Mouse (Mus musculus) myocyte (in vitro differentiated cells): ENCODE measurements around the gene Slc51a.

Experiments
- CEBPB ChIP-seq: IDR thresholded peaks from 2 replicates; pipeline ENCODE4 v1.6.1; 2011; ENCODE audit warnings: mild to moderate bottlenecking, moderate library complexity; ENCODE audit not compliant: poor library complexity, insufficient read depth, severe bottlenecking
- E2F4 ChIP-seq: IDR thresholded peaks from one replicate; pipeline ENCODE4 v1.6.1; 2011; ENCODE audit warnings: mild to moderate bottlenecking, control low read depth, moderate library complexity; ENCODE audit not compliant: insufficient read depth
- MAX ChIP-seq: IDR thresholded peaks from one replicate; pipeline ENCODE4 v1.6.1; 2011; ENCODE audit warnings: low read depth, mild to moderate bottlenecking, control low read depth
- MYOD1 ChIP-seq, 3 experiments: IDR thresholded peaks; one replicate each; pipeline ENCODE4 v1.6.1; 2011; ENCODE audit warnings: control low read depth in 2 of 3, low read depth in 2 of 3, mild to moderate bottlenecking in 2 of 3, moderate library complexity in 1 of 3; ENCODE audit not compliant: insufficient read length in 2 of 3, control insufficient read depth in 1 of 3
- MYOG ChIP-seq, 3 experiments: IDR thresholded peaks; one replicate each; pipeline ENCODE4 v1.6.1; 2011; ENCODE audit warnings: control low read depth in 2 of 3, low read depth in 2 of 3, mild to moderate bottlenecking in 2 of 3; ENCODE audit not compliant: insufficient read length in 2 of 3, control insufficient read depth in 1 of 3, insufficient read depth in 1 of 3
- POLR2A ChIP-seq: IDR thresholded peaks from one replicate; pipeline ENCODE4 v1.6.1; 2011; ENCODE audit warnings: low read depth, mild to moderate bottlenecking, control low read depth, moderate library complexity; ENCODE audit not compliant: insufficient read length
- POLR2AphosphoS2 ChIP-seq: IDR thresholded peaks from one replicate; pipeline ENCODE4 v1.6.1; 2011; ENCODE audit warnings: low read depth, control low read depth; ENCODE audit not compliant: insufficient read length
- SRF ChIP-seq: IDR thresholded peaks from one replicate; pipeline ENCODE4 v1.6.1; 2011; ENCODE audit warnings: low read depth; ENCODE audit not compliant: control insufficient read depth, insufficient read length
- TCF12 ChIP-seq: IDR thresholded peaks from one replicate; pipeline ENCODE4 v1.6.1; 2011; ENCODE audit warnings: mild to moderate bottlenecking, control low read depth; ENCODE audit not compliant: poor library complexity, insufficient read depth, severe bottlenecking
- TCF3 ChIP-seq: IDR thresholded peaks from one replicate; pipeline ENCODE4 v1.6.1; 2011; ENCODE audit warnings: low read depth, control low read depth; ENCODE audit not compliant: insufficient read length
- USF1 ChIP-seq: IDR thresholded peaks from one replicate; pipeline ENCODE4 v1.6.1; 2011; ENCODE audit warnings: low read depth, mild to moderate bottlenecking, control low read depth, moderate library complexity

- TF ChIP-seq CEBPB (no peak), POLR2AphosphoS2 (no peak), USF1 (no peak), MYOD1 (IDR thresholded peaks at IDR 0.05; ENCODE audit: control insufficient read depth in 1 of 3, insufficient read length in 2 of 3, low read depth in 2 of 3) (no peak), MYOG (IDR thresholded peaks at IDR 0.05; ENCODE audit: control insufficient read depth in 1 of 3, insufficient read depth in 1 of 3, insufficient read length in 2 of 3, low read depth in 2 of 3) (no peak), POLR2A (no peak), SRF (no peak), MAX (no peak), E2F4 (no peak), TCF12 (no peak), TCF3 (no peak)
These were observed 22.8 kb downstream of the Slc51a start for GRCm38 (mm10) chr16:32464908-32465307.
